Mouse (Mus musculus) megakaryocyte-erythroid progenitor cell, adult 5 weeks (primary cell): ENCODE measurements around the gene Olfr901. TPM values are rescaled to one million over a fixed set of nuclear protein-coding genes. Genes with fewer than 3 reads are reported as not detected.

ENCODE experiments used
- polyA plus RNA-seq: library from polyadenylated mRNA; stranded (reverse); fragments of >175 nt; gene quantifications from 2 replicates; pipeline ENCODE4 v1.2.3, GENCODE M21; 2012

Gene Olfr901
- polyA plus RNA-seq, result not detected in 2 replicates

DNA sequence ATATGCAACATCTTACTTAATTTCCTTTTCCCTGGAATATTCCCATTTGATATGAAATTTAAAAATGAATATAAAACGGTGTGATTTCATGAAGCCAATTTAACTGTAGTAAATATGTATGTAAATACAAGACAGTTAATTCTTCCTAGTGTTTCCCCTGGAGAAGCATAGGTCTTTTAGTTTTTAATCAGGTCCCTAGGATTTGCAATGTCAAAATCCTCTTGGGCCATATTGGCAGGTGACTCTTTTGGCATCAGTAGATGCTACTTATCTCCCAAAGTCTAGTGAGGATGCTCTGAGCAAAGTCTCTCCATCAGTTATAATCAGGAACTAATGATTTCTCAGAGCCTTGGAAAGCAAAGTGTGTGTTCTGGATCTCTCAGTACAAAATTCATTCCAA lies at the start of gene Olfr901:
TSS of gene Olfr901 (plus strand) at position 301 of the 400 bp plus-strand sequence.

DNA sequence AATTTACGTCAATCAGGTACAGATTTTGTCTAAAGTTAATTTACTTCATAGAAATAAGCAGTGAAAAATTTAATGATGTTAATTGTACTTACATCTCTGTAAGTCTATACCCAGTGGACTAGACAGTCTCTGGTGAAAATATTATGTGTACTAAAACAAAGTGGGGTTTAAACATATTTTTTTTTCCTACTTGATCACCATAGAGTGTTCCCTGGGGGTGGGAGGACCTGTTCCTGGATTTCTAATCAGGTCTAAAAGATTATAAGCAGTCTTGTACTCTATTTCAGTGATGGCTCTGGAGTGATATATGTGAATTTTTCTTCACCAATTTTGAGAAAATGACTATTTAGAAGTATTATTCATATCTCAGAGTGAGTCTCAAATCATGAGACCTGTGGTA lies 27.9 kb upstream of the Olfr901 start, which contains the start of gene Olfr147:
TSS of gene Olfr147 (plus strand) at position 301 of the 400 bp plus-strand sequence.

DNA sequence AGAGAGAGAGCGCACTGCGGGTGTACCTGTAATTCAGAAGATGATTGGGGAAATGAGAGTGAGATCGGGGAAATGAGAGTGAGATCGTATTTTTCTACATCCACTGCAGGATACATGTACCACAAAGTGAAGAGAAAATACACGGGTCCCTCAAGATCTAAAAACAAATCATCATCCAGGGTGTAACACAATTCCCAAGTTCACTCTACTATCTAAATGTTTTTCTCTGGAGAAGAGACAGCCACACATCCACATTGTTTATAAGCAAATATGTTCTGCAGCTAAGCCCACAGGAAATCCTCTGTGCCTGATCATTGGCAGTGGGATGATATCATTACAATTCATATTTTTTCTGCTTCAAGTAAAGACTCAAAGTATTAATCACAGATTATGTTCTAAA lies 18.1 kb downstream of the Olfr901 start, which contains the start of gene Olfr902:
TSS of gene Olfr902 (plus strand) at position 301 of the 400 bp plus-strand sequence.

DNA sequence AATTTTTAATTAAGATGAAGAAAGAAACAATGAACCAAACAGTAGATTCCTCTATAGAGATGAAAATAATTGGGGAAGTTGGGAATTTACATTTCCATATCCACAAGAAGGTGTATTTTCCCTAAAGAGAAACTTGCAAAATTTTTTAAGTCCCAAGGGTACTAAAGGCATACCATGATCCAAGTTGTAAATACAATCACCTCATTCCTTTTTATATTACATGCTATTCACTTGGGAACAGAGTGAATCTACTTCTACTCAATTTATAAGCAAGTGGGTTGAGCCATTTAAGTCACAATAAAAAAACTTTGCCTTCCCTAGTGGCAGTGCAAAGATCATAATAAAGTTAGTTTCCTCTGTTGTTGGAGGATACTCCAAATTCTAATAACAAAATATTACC lies 33.6 kb downstream of the Olfr901 start, which contains the start of gene Olfr904:
TSS of gene Olfr904 (plus strand) at position 301 of the 400 bp plus-strand sequence.

DNA sequence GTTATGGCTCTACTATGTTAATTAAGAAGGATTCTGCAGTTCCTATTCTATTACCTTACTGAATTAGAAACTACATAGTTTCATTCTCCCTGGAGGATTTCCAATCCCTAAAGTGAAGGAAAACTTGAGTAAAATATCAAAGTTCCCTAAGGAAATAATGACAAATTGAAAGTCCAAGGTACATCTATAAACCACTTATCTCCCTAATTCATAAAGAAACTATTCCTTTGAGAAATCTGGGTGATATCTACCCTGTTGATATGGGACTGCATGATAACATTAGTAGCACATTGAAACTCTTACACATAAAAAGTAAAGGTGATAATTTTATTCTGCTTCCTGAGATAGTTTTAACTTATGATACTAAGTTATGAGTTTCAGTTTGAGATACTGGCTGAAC lies 41.6 kb downstream of the Olfr901 start, which contains the start of gene Olfr905:
TSS of gene Olfr905 (plus strand) at position 301 of the 400 bp plus-strand sequence.

Other genes starting within 250 kb of the Olfr901 start
- not detected in 2 replicates for gene Olfr891, start 248.6 kb upstream of the Olfr901 start, polyA plus RNA-seq
- not detected in 2 replicates for gene Olfr893, start 221.1 kb upstream of the Olfr901 start, polyA plus RNA-seq
- not detected in 2 replicates for gene Olfr894, start 211.4 kb upstream of the Olfr901 start, polyA plus RNA-seq
- not detected in 2 replicates for gene Olfr143, start 176.7 kb upstream of the Olfr901 start, polyA plus RNA-seq
- gene Olfr895, start 161.6 kb upstream of the Olfr901 start, polyA plus RNA-seq, result not detected in 2 replicates
- not detected in 2 replicates for gene Olfr896-ps1, start 138.3 kb upstream of the Olfr901 start, polyA plus RNA-seq
- 0.02 TPM in 1 of 2 replicates, not detected in the other for gene Olfr25, start 100.4 kb upstream of the Olfr901 start, polyA plus RNA-seq
- gene Olfr898, start 81.0 kb upstream of the Olfr901 start, polyA plus RNA-seq, result 0.03 and 0.04 TPM in 2 replicates
- not detected in 2 replicates for gene Olfr250, start 62.6 kb upstream of the Olfr901 start, polyA plus RNA-seq
- not detected in 2 replicates for gene Olfr251, start 52.4 kb upstream of the Olfr901 start, polyA plus RNA-seq
- not detected in 2 replicates for gene Olfr147, start 27.8 kb upstream of the Olfr901 start, polyA plus RNA-seq
- gene Olfr902, start 18.2 kb downstream of the Olfr901 start, polyA plus RNA-seq, result not detected in 2 replicates
- 0.02 TPM in 1 of 2 replicates, not detected in the other for gene Olfr904, start 33.7 kb downstream of the Olfr901 start, polyA plus RNA-seq
- gene Olfr905, start 41.7 kb downstream of the Olfr901 start, polyA plus RNA-seq, result not detected in 2 replicates
- not detected in 2 replicates for gene Olfr906, start 57.6 kb downstream of the Olfr901 start, polyA plus RNA-seq
- not detected in 2 replicates for gene Olfr907, start 66.3 kb downstream of the Olfr901 start, polyA plus RNA-seq
- not detected in 2 replicates for gene Olfr911-ps1, start 92.1 kb downstream of the Olfr901 start, polyA plus RNA-seq
- gene Olfr910, start 108.4 kb downstream of the Olfr901 start, polyA plus RNA-seq, result not detected in 2 replicates
- not detected in 2 replicates for gene Olfr912, start 150.7 kb downstream of the Olfr901 start, polyA plus RNA-seq
- gene Olfr913, start 163.3 kb downstream of the Olfr901 start, polyA plus RNA-seq, result not detected in 2 replicates
- gene Olfr914, start 175.6 kb downstream of the Olfr901 start, polyA plus RNA-seq, result not detected in 2 replicates
- not detected in 2 replicates for gene Olfr916, start 230.4 kb downstream of the Olfr901 start, polyA plus RNA-seq
- gene Olfr917, start 236.4 kb downstream of the Olfr901 start, polyA plus RNA-seq, result not detected in 2 replicates
- gene Olfr918, start 245.1 kb downstream of the Olfr901 start, polyA plus RNA-seq, result not detected in 2 replicates